Mouse (Mus musculus) right cerebral cortex, adult 18-20 months (tissue): ENCODE measurements at regions not wholly inside any gene's neighbourhood (a gene's known extent, or its start where the extent isn't known, plus 50 kb on each side); places are given as distances from the start of the nearest gene placed in this dataset.
A peak's percentile ranks its signal among the peaks of the same experiment; 100 is the strongest.

Experiments
- DNase-seq: peaks from one replicate; pipeline ENCODE4 v3.0.0; 2022; ENCODE audit warnings: mixed read lengths

- no peak for DNase-seq
Measured at GRCm38 (mm10) chr2:9596135-9596534, 284.9 kb upstream of the 4930412O13Rik start.

GRCm38 (mm10) chr2:9604984-9605383 lies 276.1 kb upstream of the 4930412O13Rik start:
- no peak for DNase-seq

- no peak for DNase-seq
Measured at GRCm38 (mm10) chr2:9607547-9607946, 273.5 kb upstream of the 4930412O13Rik start.

GRCm38 (mm10) chr2:9614415-9614814 lies 266.6 kb upstream of the 4930412O13Rik start:
- no peak for DNase-seq

- DNase-seq, result peak; percentile 8
Measured at GRCm38 (mm10) chr2:9616292-9616691, 264.8 kb upstream of the 4930412O13Rik start.

GRCm38 (mm10) chr2:9620303-9621244 lies 260.5 kb upstream of the 4930412O13Rik start:
- peak; percentile 80 for DNase-seq

- no peak for DNase-seq
Measured at GRCm38 (mm10) chr2:9623702-9624101, 257.4 kb upstream of the 4930412O13Rik start.

GRCm38 (mm10) chr2:9628026-9628425 lies 253.0 kb upstream of the 4930412O13Rik start:
- DNase-seq, result no peak

GRCm38 (mm10) chr2:9632719-9633446 lies 248.2 kb upstream of the 4930412O13Rik start:
- no peak for DNase-seq

GRCm38 (mm10) chr2:9639262-9639661 lies 241.8 kb upstream of the 4930412O13Rik start:
- no peak for DNase-seq

GRCm38 (mm10) chr2:9641629-9642028 lies 239.4 kb upstream of the 4930412O13Rik start:
- no peak for DNase-seq

- no peak for DNase-seq
Measured at GRCm38 (mm10) chr2:9642411-9642810, 238.6 kb upstream of the 4930412O13Rik start.

- DNase-seq, result peak; percentile 3
Measured at GRCm38 (mm10) chr2:9646466-9646865, 234.6 kb upstream of the 4930412O13Rik start.

- no peak for DNase-seq
Measured at GRCm38 (mm10) chr2:9646963-9647362, 234.1 kb upstream of the 4930412O13Rik start.

GRCm38 (mm10) chr2:9650082-9650481 lies 231.0 kb upstream of the 4930412O13Rik start:
- no peak for DNase-seq

GRCm38 (mm10) chr2:9658880-9659279 lies 222.2 kb upstream of the 4930412O13Rik start:
- DNase-seq, result no peak

GRCm38 (mm10) chr2:9669621-9670020 lies 211.4 kb upstream of the 4930412O13Rik start:
- DNase-seq, result no peak

- DNase-seq, result no peak
Measured at GRCm38 (mm10) chr2:9681691-9682152, 199.3 kb upstream of the 4930412O13Rik start.

GRCm38 (mm10) chr2:9683673-9684210 lies 197.3 kb upstream of the 4930412O13Rik start:
- DNase-seq, result no peak

- DNase-seq, result no peak
Measured at GRCm38 (mm10) chr2:9688176-9688575, 192.9 kb upstream of the 4930412O13Rik start.

- no peak for DNase-seq
Measured at GRCm38 (mm10) chr2:9689518-9689917, 191.5 kb upstream of the 4930412O13Rik start.

- no peak for DNase-seq
Measured at GRCm38 (mm10) chr2:9691506-9691905, 189.5 kb upstream of the 4930412O13Rik start.

GRCm38 (mm10) chr2:9691906-9692305 lies 189.1 kb upstream of the 4930412O13Rik start:
- no peak for DNase-seq
